ENCODE assay signal across 14 mouse cellular contexts in the genomic region with DNA sequence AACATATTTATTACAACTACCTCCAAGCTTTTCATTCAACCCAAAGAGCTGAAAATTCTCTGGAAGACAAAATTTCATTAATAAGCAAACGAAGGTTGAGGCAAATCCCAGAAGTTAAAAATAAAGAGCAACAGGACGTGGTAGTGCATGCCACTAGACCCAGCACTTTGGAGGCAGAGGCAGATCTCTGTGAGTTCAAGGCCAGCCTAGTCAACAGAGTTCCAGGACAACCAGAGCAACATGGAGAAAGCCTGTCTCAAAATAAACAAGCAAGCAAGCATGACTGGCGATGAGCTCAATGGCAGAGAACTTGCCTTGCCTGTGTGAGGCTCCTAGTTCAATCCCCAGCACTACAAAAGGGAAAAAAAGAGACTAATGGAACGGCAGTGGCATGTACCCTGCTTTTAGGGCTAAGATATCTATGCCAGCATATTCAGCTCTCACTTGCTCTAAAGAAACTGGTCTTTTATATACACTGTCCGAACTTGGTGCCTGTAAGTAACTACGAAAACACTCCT. TPM values are rescaled to one million over a fixed set of nuclear protein-coding genes. Genes with fewer than 3 reads are reported as not detected.
A peak's percentile ranks its signal among the peaks of the same experiment; 100 is the strongest.
DNase-seq lines count a peak whose midpoint lies in the region; ATAC-seq and TF ChIP-seq lines count a peak whose summit lies in the region.
"Had no signal": no experiment of that assay in that cellular context is flagged by ENCODE, and none has a peak within 500 bp of the region (broad histone marks: within the 10 kb centered on the region; RNA-seq: fewer than 3 reads in every experiment).

No protein-coding gene starts in this region.

- H3K4me1 ChIP-seq in forebrain, embryonic 15.5 days, result peaks cover 31% of the 10 kb centered on the region
- H3K4me1 ChIP-seq in forebrain, embryonic 11.5 days (replicated peaks; ENCODE audit: control insufficient read depth, insufficient read depth, low read length), result no peaks in the 10 kb centered on the region
- peaks cover 10% of the 10 kb centered on the region for H3K4me1 ChIP-seq in lung, adult 2 months (ENCODE audit: control insufficient read depth, insufficient read depth, low read length)
- H3K4me1 ChIP-seq in hindbrain, embryonic 15.5 days (replicated peaks), result peaks cover 39% of the 10 kb centered on the region
- peaks cover 18% of the 10 kb centered on the region for H3K4me1 ChIP-seq in neural tube, embryonic 15.5 days

- peak overlapping the region; percentile 82 for H3K4me2 ChIP-seq in forebrain, embryonic 15.5 days (replicated peaks)
- H3K4me2 ChIP-seq in forebrain, embryonic 11.5 days (ENCODE audit: low read depth, low read length, severe bottlenecking), result no peak overlapping the region
- peak overlapping the region; percentile 82 for H3K4me2 ChIP-seq in hindbrain, embryonic 15.5 days
- H3K4me2 ChIP-seq in neural tube, embryonic 15.5 days, result peak overlapping the region; percentile 82

- no peak for TF ChIP-seq CTCF in lung, adult 2 months (IDR thresholded peaks at IDR 0.05; ENCODE audit: insufficient read depth, low read length)

- no peak for DNase-seq in forebrain, embryonic 11.5 days (ENCODE audit: low spot score)
- DNase-seq in lung, adult 2 months, result no peak
- no peak for DNase-seq in lung, postnatal 14 days
- DNase-seq in cerebellum, adult 9-10 months, result no peak

- no peaks in the 10 kb centered on the region for H3K36me3 ChIP-seq in forebrain, embryonic 15.5 days
- H3K36me3 ChIP-seq in forebrain, embryonic 11.5 days (ENCODE audit: control insufficient read depth, insufficient read depth, low read length), result no peaks in the 10 kb centered on the region
- no peaks in the 10 kb centered on the region for H3K36me3 ChIP-seq in hindbrain, embryonic 15.5 days
- no peaks in the 10 kb centered on the region for H3K36me3 ChIP-seq in neural tube, embryonic 15.5 days

- no peak overlapping the region for H3K27ac ChIP-seq in forebrain, embryonic 15.5 days (replicated peaks)
- H3K27ac ChIP-seq in forebrain, embryonic 11.5 days (ENCODE audit: low read depth, low read length), result no peak overlapping the region
- no peak overlapping the region for H3K27ac ChIP-seq in hindbrain, embryonic 15.5 days (replicated peaks)
- no peak overlapping the region for H3K27ac ChIP-seq in neural tube, embryonic 15.5 days (replicated peaks)

- H3K4me3 ChIP-seq in forebrain, embryonic 15.5 days, result peak overlapping the region; percentile 63
- no peak overlapping the region for H3K4me3 ChIP-seq in forebrain, embryonic 11.5 days (ENCODE audit: low read depth, low read length)
- H3K4me3 ChIP-seq in lung, adult 2 months (replicated peaks; ENCODE audit: extremely low read depth, low read depth, low read length), result peak overlapping the region; percentile 53
- H3K4me3 ChIP-seq in hindbrain, embryonic 15.5 days, result peak overlapping the region; percentile 65
- peak overlapping the region; percentile 50 for H3K4me3 ChIP-seq in neural tube, embryonic 15.5 days (replicated peaks)

- H3K27me3 ChIP-seq in forebrain, embryonic 15.5 days, result no peaks in the 10 kb centered on the region
- no peaks in the 10 kb centered on the region for H3K27me3 ChIP-seq in forebrain, embryonic 11.5 days (ENCODE audit: control insufficient read depth, insufficient read depth, low read length)
- no peaks in the 10 kb centered on the region for H3K27me3 ChIP-seq in hindbrain, embryonic 15.5 days
- H3K27me3 ChIP-seq in neural tube, embryonic 15.5 days (replicated peaks), result no peaks in the 10 kb centered on the region

- WGBS in forebrain, embryonic 15.5 days, result 95% methylated on average over 6 of the region's 6 CpGs
- WGBS in forebrain, embryonic 11.5 days, result 93% methylated on average over 6 of the region's 6 CpGs
- 41% methylated on average over 6 of the region's 6 CpGs for WGBS in lung, adult 2 months
- 89% methylated on average over 6 of the region's 6 CpGs for WGBS in hindbrain, embryonic 15.5 days
- WGBS in neural tube, embryonic 15.5 days, result 88% methylated on average over 6 of the region's 6 CpGs

- ATAC-seq in forebrain, embryonic 15.5 days (replicated peaks), result no peak
- ATAC-seq in forebrain, embryonic 11.5 days (replicated peaks; ENCODE audit: low FRiP score), result no peak
- ATAC-seq in hindbrain, embryonic 15.5 days (ENCODE audit: low FRiP score, low read depth), result no peak
- ATAC-seq in neural tube, embryonic 15.5 days (ENCODE audit: low FRiP score), result no peak
- ATAC-seq in erythroid progenitor cell, adult 5-6 weeks (replicated peaks; ENCODE audit: low FRiP score, poor library complexity, severe bottlenecking), result no peak

- no peak overlapping the region for H3K9ac ChIP-seq in forebrain, embryonic 15.5 days (replicated peaks)
- H3K9ac ChIP-seq in forebrain, embryonic 11.5 days (ENCODE audit: low read length), result no peak overlapping the region
- no peak overlapping the region for H3K9ac ChIP-seq in hindbrain, embryonic 15.5 days
- no peak overlapping the region for H3K9ac ChIP-seq in neural tube, embryonic 15.5 days (replicated peaks)

- H3K9me3 ChIP-seq in forebrain, embryonic 15.5 days, result no peaks in the 10 kb centered on the region
- no peaks in the 10 kb centered on the region for H3K9me3 ChIP-seq in forebrain, embryonic 11.5 days (ENCODE audit: control insufficient read depth, low read length)
- H3K9me3 ChIP-seq in hindbrain, embryonic 15.5 days, result no peaks in the 10 kb centered on the region
- no peaks in the 10 kb centered on the region for H3K9me3 ChIP-seq in neural tube, embryonic 15.5 days (replicated peaks)

- no peak for TF ChIP-seq POLR2A in lung, adult 2 months (IDR thresholded peaks at IDR 0.05; ENCODE audit: borderline replicate concordance, extremely low read depth, low read depth, low read length)

RNA-seq across cellular contexts. Expression of gene Ctnnd1, which starts 3.5 kb away (rescaled TPM):
- 35.7 and 38.1 TPM in 2 replicates for polyA plus RNA-seq in forebrain, embryonic 15.5 days (2015; fragmentation: Nextera tagmentation; extraction: Ambion mirVana)
- polyA plus RNA-seq in forebrain, embryonic 11.5 days (2014; fragmentation: Nextera tagmentation; extraction: Ambion mirVana), result 33.4 and 36.2 TPM in 2 replicates
- 86.2 and 130 TPM in 2 replicates for polyA plus RNA-seq in lung, adult 2 months (2012; rRNA removed)
- 32.6 and 32.7 TPM in 2 replicates for polyA plus RNA-seq in hindbrain, embryonic 15.5 days (2015; fragmentation: Nextera tagmentation; extraction: Ambion mirVana)
- 27.5 and 27.6 TPM in 2 replicates for polyA plus RNA-seq in neural tube, embryonic 15.5 days (2015; fragmentation: Nextera tagmentation; extraction: Ambion mirVana)
- total RNA-seq in erythroid progenitor cell, adult 5-6 weeks (2015; ENCODE audit: low replicate concordance), result 11.2 and 15.1 TPM in 2 replicates
- 7.0 and 18.7 TPM in 2 replicates for total RNA-seq in erythroid progenitor cell, adult 5-6 weeks (2017; ENCODE audit: low replicate concordance)

RNA-seq across cellular contexts. Expression of gene Btbd18, which starts 11.8 kb away (rescaled TPM):
- polyA plus RNA-seq in forebrain, embryonic 15.5 days (2015; fragmentation: Nextera tagmentation; extraction: Ambion mirVana), result 0.36 and 0.41 TPM in 2 replicates
- polyA plus RNA-seq in forebrain, embryonic 11.5 days (2014; fragmentation: Nextera tagmentation; extraction: Ambion mirVana), result 0.36 and 0.77 TPM in 2 replicates
- polyA plus RNA-seq in lung, adult 2 months (2012; rRNA removed), result 0.05 TPM in 1 of 2 replicates, not detected in the other
- polyA plus RNA-seq in hindbrain, embryonic 15.5 days (2015; fragmentation: Nextera tagmentation; extraction: Ambion mirVana), result 0.10 and 0.35 TPM in 2 replicates
- polyA plus RNA-seq in neural tube, embryonic 15.5 days (2015; fragmentation: Nextera tagmentation; extraction: Ambion mirVana), result 0.28 and 0.36 TPM in 2 replicates
- total RNA-seq in erythroid progenitor cell, adult 5-6 weeks (2015; ENCODE audit: low replicate concordance), result not detected in 2 replicates
- total RNA-seq in erythroid progenitor cell, adult 5-6 weeks (2017; ENCODE audit: low replicate concordance), result not detected in 2 replicates
- total RNA-seq: gastrocnemius, adult 18-20 months; layer of hippocampus, adult 18-20 months; neutrophil, adult 5-6 weeks had no signal
- polyA plus RNA-seq: cortical plate, adult 2 months had no signal

RNA-seq across cellular contexts. Expression of gene Selenoh, which starts 23.5 kb away (rescaled TPM):
- polyA plus RNA-seq in forebrain, embryonic 15.5 days (2015; fragmentation: Nextera tagmentation; extraction: Ambion mirVana), result 251 and 270 TPM in 2 replicates
- 494 and 502 TPM in 2 replicates for polyA plus RNA-seq in forebrain, embryonic 11.5 days (2014; fragmentation: Nextera tagmentation; extraction: Ambion mirVana)
- 40.4 and 51.7 TPM in 2 replicates for polyA plus RNA-seq in lung, adult 2 months (2012; rRNA removed)
- polyA plus RNA-seq in hindbrain, embryonic 15.5 days (2015; fragmentation: Nextera tagmentation; extraction: Ambion mirVana), result 195 and 212 TPM in 2 replicates
- polyA plus RNA-seq in neural tube, embryonic 15.5 days (2015; fragmentation: Nextera tagmentation; extraction: Ambion mirVana), result 189 and 204 TPM in 2 replicates
- 59.8 and 66.2 TPM in 2 replicates for total RNA-seq in erythroid progenitor cell, adult 5-6 weeks (2015; ENCODE audit: low replicate concordance)
- 21.6 and 28.2 TPM in 2 replicates for total RNA-seq in erythroid progenitor cell, adult 5-6 weeks (2017; ENCODE audit: low replicate concordance)

RNA-seq across cellular contexts. Expression of gene Gm28635, which starts 30.7 kb away (rescaled TPM):
- not detected in 2 replicates for polyA plus RNA-seq in forebrain, embryonic 15.5 days (2015; fragmentation: Nextera tagmentation; extraction: Ambion mirVana)
- polyA plus RNA-seq in forebrain, embryonic 11.5 days (2014; fragmentation: Nextera tagmentation; extraction: Ambion mirVana), result not detected in 2 replicates
- not detected in 2 replicates for polyA plus RNA-seq in lung, adult 2 months (2012; rRNA removed)
- not detected in 2 replicates for polyA plus RNA-seq in hindbrain, embryonic 15.5 days (2015; fragmentation: Nextera tagmentation; extraction: Ambion mirVana)
- not detected in 2 replicates for polyA plus RNA-seq in neural tube, embryonic 15.5 days (2015; fragmentation: Nextera tagmentation; extraction: Ambion mirVana)
- total RNA-seq in erythroid progenitor cell, adult 5-6 weeks (2015; ENCODE audit: low replicate concordance), result not detected in 2 replicates
- total RNA-seq in erythroid progenitor cell, adult 5-6 weeks (2017; ENCODE audit: low replicate concordance), result 1.1 TPM in 1 of 2 replicates, not detected in the other
- total RNA-seq: adrenal gland, postnatal 4 days had no signal
- polyA plus RNA-seq: cortical plate, adult 2 months; limb, embryonic 14.5 days had no signal

RNA-seq across cellular contexts. Expression of gene Med19, which starts 31.1 kb away (rescaled TPM):
- 51.7 and 54.7 TPM in 2 replicates for polyA plus RNA-seq in forebrain, embryonic 15.5 days (2015; fragmentation: Nextera tagmentation; extraction: Ambion mirVana)
- 68.3 and 69.2 TPM in 2 replicates for polyA plus RNA-seq in forebrain, embryonic 11.5 days (2014; fragmentation: Nextera tagmentation; extraction: Ambion mirVana)
- polyA plus RNA-seq in lung, adult 2 months (2012; rRNA removed), result 6.9 and 8.9 TPM in 2 replicates
- polyA plus RNA-seq in hindbrain, embryonic 15.5 days (2015; fragmentation: Nextera tagmentation; extraction: Ambion mirVana), result 53.4 and 53.6 TPM in 2 replicates
- polyA plus RNA-seq in neural tube, embryonic 15.5 days (2015; fragmentation: Nextera tagmentation; extraction: Ambion mirVana), result 52.7 and 53.0 TPM in 2 replicates
- 29.3 and 36.0 TPM in 2 replicates for total RNA-seq in erythroid progenitor cell, adult 5-6 weeks (2015; ENCODE audit: low replicate concordance)
- total RNA-seq in erythroid progenitor cell, adult 5-6 weeks (2017; ENCODE audit: low replicate concordance), result 42.9 and 47.5 TPM in 2 replicates
